Comparison of ENCODE assay signal across 7 mouse cellular contexts in genomic region chr10:59920810-59921681, GRCm38 (mm10). TPM values are rescaled to one million over a fixed set of nuclear protein-coding genes. Genes with fewer than 3 reads are reported as not detected.
DNase-seq lines count a peak whose midpoint lies in the region; ATAC-seq and TF ChIP-seq lines count a peak whose summit lies in the region.

No protein-coding gene starts in this region.

- ATAC-seq in hindbrain, embryonic 13.5 days (ENCODE audit: low FRiP score): peak; percentile 66

- H3K9ac ChIP-seq in hindbrain, embryonic 13.5 days: peak overlapping the region; percentile 59

- H3K27ac ChIP-seq in cerebellum, adult 2 months (ENCODE audit: insufficient read depth, low read length): no peak overlapping the region
- H3K27ac ChIP-seq in hindbrain, embryonic 13.5 days: peak overlapping the region; percentile 75
- peak overlapping the region; percentile 90 for H3K27ac ChIP-seq in small intestine, adult 2 months (ENCODE audit: insufficient read depth, low read depth, low read length)

- peak; percentile 36 for DNase-seq in T-cell, adult 2 months (ENCODE audit: low spot score)
- DNase-seq in cerebellum, adult 2 months: peak; percentile 66 to 71
- DNase-seq in forelimb bud, embryonic 11.5 days (ENCODE audit: low read depth, low spot score): peak; percentile 93
- DNase-seq in layer of hippocampus, postnatal 36 days: peak; percentile 72 to 75
- peak; percentile 85 to 88 for DNase-seq in lung, postnatal 4 days

- WGBS in cerebellum, adult 2 months: under 1% methylated on average over 33 of the region's 33 CpGs
- WGBS in hindbrain, embryonic 13.5 days: 4% methylated on average over 33 of the region's 33 CpGs
- 4% methylated on average over 33 of the region's 33 CpGs for WGBS in small intestine, adult 2 months

- peak overlapping the region; percentile 52 for H3K4me3 ChIP-seq in cerebellum, adult 2 months (replicated peaks; ENCODE audit: insufficient read depth, low read depth, low read length)
- peak overlapping the region; percentile 33 for H3K4me3 ChIP-seq in hindbrain, embryonic 13.5 days
- peak overlapping the region; percentile 65 for H3K4me3 ChIP-seq in small intestine, adult 2 months (ENCODE audit: low read depth, low read length)

- H3K4me2 ChIP-seq in hindbrain, embryonic 13.5 days: peak overlapping the region; percentile 58

- TF ChIP-seq CTCF in cerebellum, adult 2 months (IDR thresholded peaks at IDR 0.05; ENCODE audit: borderline replicate concordance, insufficient read depth, low read depth, low read length): no peak; the same call in 1 of the 2 replicates
- TF ChIP-seq CTCF in small intestine, adult 2 months (IDR thresholded peaks at IDR 0.05; ENCODE audit: extremely low read depth, insufficient read length, insufficient replicate concordance, low read depth, low read length): no peak

- H3K4me1 ChIP-seq in cerebellum, adult 2 months (ENCODE audit: control insufficient read depth, insufficient read depth, low read length): 0 out of 2 replicates have a peak, but pooled peaks cover 5% of the 10 kb centered on the region
- H3K4me1 ChIP-seq in hindbrain, embryonic 13.5 days (replicated peaks): peaks cover 29% of the 10 kb centered on the region
- H3K4me1 ChIP-seq in small intestine, adult 2 months (ENCODE audit: control insufficient read depth, insufficient read depth, insufficient read length, low read length): peaks cover 26% of the 10 kb centered on the region

- H3K27me3 ChIP-seq in cerebellum, adult 2 months (ENCODE audit: control insufficient read depth, insufficient read depth, low read length): no peaks in the 10 kb centered on the region
- no peaks in the 10 kb centered on the region for H3K27me3 ChIP-seq in hindbrain, embryonic 13.5 days
- H3K27me3 ChIP-seq in small intestine, adult 2 months (ENCODE audit: control insufficient read depth, insufficient read depth, low read length): no peaks in the 10 kb centered on the region

- no peaks in the 10 kb centered on the region for H3K9me3 ChIP-seq in hindbrain, embryonic 13.5 days

- TF ChIP-seq POLR2A in cerebellum, adult 2 months (IDR thresholded peaks at IDR 0.05; ENCODE audit: borderline replicate concordance, insufficient read depth, low read length): no peak; the same call in 1 of the 2 replicates
- no peak; the same call in 1 of the 2 replicates for TF ChIP-seq POLR2A in small intestine, adult 2 months (IDR thresholded peaks at IDR 0.05; ENCODE audit: low read depth, low read length)

- no peaks in the 10 kb centered on the region for H3K36me3 ChIP-seq in hindbrain, embryonic 13.5 days
- H3K36me3 ChIP-seq in small intestine, adult 2 months (ENCODE audit: control insufficient read depth, insufficient read depth, low read length): no peaks in the 10 kb centered on the region

RNA-seq across cellular contexts. Expression of gene Ddit4, which starts 30.6 kb away (rescaled TPM):
- 48.3 and 53.9 TPM in 2 replicates for polyA plus RNA-seq in cerebellum, adult 2 months (2012; rRNA removed)
- polyA plus RNA-seq in hindbrain, embryonic 13.5 days (2015; fragmentation: Nextera tagmentation; extraction: Ambion mirVana): 64.8 and 69.6 TPM in 2 replicates
- 10 to 100 TPM; 89.5 to 96.2 TPM for total RNA-seq in layer of hippocampus, postnatal 36 days (2021)
- 21.5 and 35.0 TPM in 2 replicates for polyA plus RNA-seq in small intestine, adult 2 months (2012; rRNA removed)

RNA-seq across cellular contexts. Expression of gene Dnajb12, which starts 41.7 kb away (rescaled TPM):
- polyA plus RNA-seq in cerebellum, adult 2 months (2012; rRNA removed): 48.6 and 52.3 TPM in 2 replicates
- polyA plus RNA-seq in hindbrain, embryonic 13.5 days (2015; fragmentation: Nextera tagmentation; extraction: Ambion mirVana): 18.4 and 19.2 TPM in 2 replicates
- total RNA-seq in layer of hippocampus, postnatal 36 days (2021): 10 to 100 TPM; 48.0 to 48.3 TPM
- 43.1 and 86.2 TPM in 2 replicates for polyA plus RNA-seq in small intestine, adult 2 months (2012; rRNA removed)

Comparison
In these comparisons a context has a peak if more than half of its experiments do, and no peak if none do; other contexts are left out.
1. DNase-seq: peak in every context shown above with its lines; median percentile 93 in forelimb bud, embryonic 11.5 days; 86 in lung, postnatal 4 days; 74 in layer of hippocampus, postnatal 36 days; 68 in cerebellum, adult 2 months; 36 in T-cell, adult 2 months.